33 mouse cellular contexts compared by ENCODE assay signal in the genomic region with DNA sequence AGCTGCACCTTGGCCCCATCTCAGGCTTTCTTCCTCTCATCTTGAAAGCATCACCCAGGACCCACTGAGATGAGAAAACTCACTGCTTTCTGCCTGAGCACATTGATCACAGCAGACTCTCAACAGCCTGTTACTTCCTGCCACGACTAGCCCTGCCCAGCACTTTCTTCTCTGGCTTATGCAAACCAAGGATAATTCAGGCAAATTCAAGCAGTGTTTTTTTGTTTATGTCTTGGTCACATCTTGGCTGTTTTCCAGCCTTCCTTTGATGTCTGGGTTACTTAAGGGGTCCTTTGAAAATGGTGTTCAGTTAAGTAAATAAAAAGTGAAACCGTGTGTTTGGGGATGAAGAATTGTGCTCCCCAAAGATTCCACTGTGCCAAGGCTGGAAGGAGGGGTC. TPM values are rescaled to one million over a fixed set of nuclear protein-coding genes. Genes with fewer than 3 reads are reported as not detected.
DNase-seq lines count a peak whose midpoint lies in the region; ATAC-seq and TF ChIP-seq lines count a peak whose summit lies in the region.
"Had no signal": no experiment of that assay in that cellular context is flagged by ENCODE, and none has a peak within 500 bp of the region (broad histone marks: within the 10 kb centered on the region; RNA-seq: fewer than 3 reads in every experiment).

No protein-coding gene starts in this region.

- no peaks in the 10 kb centered on the region for H3K27me3 ChIP-seq in forebrain, embryonic 14.5 days (replicated peaks; ENCODE audit: control insufficient read depth, insufficient read depth, low read length)
- H3K27me3 ChIP-seq in forebrain, embryonic 13.5 days = no peaks in the 10 kb centered on the region
- no peaks in the 10 kb centered on the region for H3K27me3 ChIP-seq in liver, adult 2 months (ENCODE audit: control insufficient read depth, insufficient read depth, low read length)
- no peaks in the 10 kb centered on the region for H3K27me3 ChIP-seq in liver, postnatal 0 days (ENCODE audit: insufficient read depth, low read length)
- no peaks in the 10 kb centered on the region for H3K27me3 ChIP-seq in midbrain, embryonic 14.5 days (ENCODE audit: control insufficient read depth, insufficient read depth, low read length)
- no peaks in the 10 kb centered on the region for H3K27me3 ChIP-seq in midbrain, embryonic 15.5 days (replicated peaks)
- no peaks in the 10 kb centered on the region for H3K27me3 ChIP-seq in hindbrain, embryonic 10.5 days (ENCODE audit: insufficient read depth, poor library complexity, severe bottlenecking)
- H3K27me3 ChIP-seq in heart, embryonic 10.5 days (ENCODE audit: insufficient read depth, poor library complexity, severe bottlenecking) = no peaks in the 10 kb centered on the region
- H3K27me3 ChIP-seq: embryonic facial prominence, embryonic 13.5 days; hindbrain, embryonic 13.5 days; intestine, embryonic 15.5 days; Patski had no signal

- peak; percentile 61 for DNase-seq in forebrain, embryonic 14.5 days (ENCODE audit: low spot score)
- DNase-seq in liver, adult 2 months (ENCODE audit: extremely low read depth, low read depth, low spot score) = no peak
- DNase-seq in liver, postnatal 0 days = no peak
- peak; percentile 29 for DNase-seq in midbrain, embryonic 14.5 days
- no peak for DNase-seq in hindbrain, embryonic 10.5 days (ENCODE audit: low spot score)
- DNase-seq in heart, embryonic 10.5 days (ENCODE audit: low spot score) = no peak
- DNase-seq: adrenal gland, postnatal 10 days; adrenal gland, postnatal 36 days; cerebellum, adult 11 months; cerebellum, adult 2 months; cerebellum, adult 9-11 months; cerebellum, postnatal 25 days; forebrain, postnatal 0 days; gastrocnemius, adult 2 months; gastrocnemius, postnatal 14 days; heart, adult 18-20 months had no signal

- no peak; the same call in 1 of the 2 replicates for ATAC-seq in forebrain, embryonic 14.5 days
- no peak for ATAC-seq in forebrain, embryonic 13.5 days
- no peak for ATAC-seq in liver, postnatal 0 days
- no peak for ATAC-seq in midbrain, embryonic 14.5 days (ENCODE audit: low FRiP score, low TSS enrichment)
- ATAC-seq in midbrain, embryonic 15.5 days (replicated peaks) = no peak
- ATAC-seq: forebrain, postnatal 0 days; hindbrain, embryonic 16.5 days; intestine, embryonic 15.5 days; Patski had no signal

- no peaks in the 10 kb centered on the region for H3K4me1 ChIP-seq in forebrain, embryonic 14.5 days (ENCODE audit: control insufficient read depth, insufficient read depth, low read length)
- H3K4me1 ChIP-seq in forebrain, embryonic 13.5 days = peaks cover 7% of the 10 kb centered on the region; the same call in 1 of the 2 replicates
- H3K4me1 ChIP-seq in liver, adult 2 months (ENCODE audit: control insufficient read depth, insufficient read depth, low read length) = peaks cover 38% of the 10 kb centered on the region
- H3K4me1 ChIP-seq in liver, postnatal 0 days (ENCODE audit: insufficient read depth) = no peaks in the 10 kb centered on the region
- no peaks in the 10 kb centered on the region for H3K4me1 ChIP-seq in midbrain, embryonic 14.5 days (ENCODE audit: control insufficient read depth, insufficient read depth, low read length)
- no peaks in the 10 kb centered on the region for H3K4me1 ChIP-seq in midbrain, embryonic 15.5 days
- H3K4me1 ChIP-seq in hindbrain, embryonic 10.5 days (replicated peaks) = no peaks in the 10 kb centered on the region
- no peaks in the 10 kb centered on the region for H3K4me1 ChIP-seq in heart, embryonic 10.5 days
- H3K4me1 ChIP-seq: hindbrain, embryonic 13.5 days; intestine, embryonic 15.5 days had no signal

- WGBS in forebrain, embryonic 14.5 days = 12% methylated on average over 2 of the region's 2 CpGs
- WGBS in forebrain, embryonic 13.5 days = 13% methylated on average over 2 of the region's 2 CpGs
- 3% methylated on average over 2 of the region's 2 CpGs for WGBS in liver, adult 2 months
- 14% methylated on average over 2 of the region's 2 CpGs for WGBS in liver, postnatal 0 days (ENCODE audit: insufficient replicate concordance)
- 26% methylated on average over 2 of the region's 2 CpGs for WGBS in midbrain, embryonic 14.5 days
- 25% methylated on average over 2 of the region's 2 CpGs for WGBS in midbrain, embryonic 15.5 days
- 50% methylated on average over 2 of the region's 2 CpGs for WGBS in hindbrain, embryonic 10.5 days
- WGBS in heart, embryonic 10.5 days = 35% methylated on average over 2 of the region's 2 CpGs

- no peak overlapping the region for H3K9ac ChIP-seq in forebrain, embryonic 14.5 days (ENCODE audit: low read length)
- H3K9ac ChIP-seq in forebrain, embryonic 13.5 days = no peak overlapping the region
- 0 out of 2 replicates have a peak overlapping the region, but pooled peaks have one; percentile 17 for H3K9ac ChIP-seq in liver, adult 2 months (ENCODE audit: low read depth, low read length)
- H3K9ac ChIP-seq in liver, postnatal 0 days (replicated peaks) = no peak overlapping the region
- H3K9ac ChIP-seq in midbrain, embryonic 14.5 days (replicated peaks; ENCODE audit: low read length) = no peak overlapping the region
- H3K9ac ChIP-seq in midbrain, embryonic 15.5 days = no peak overlapping the region
- H3K9ac ChIP-seq: embryonic facial prominence, embryonic 13.5 days; forebrain, postnatal 0 days; hindbrain, embryonic 13.5 days; intestine, embryonic 15.5 days had no signal

- no peak overlapping the region for H3K27ac ChIP-seq in forebrain, embryonic 14.5 days (ENCODE audit: low read depth, low read length)
- H3K27ac ChIP-seq in forebrain, embryonic 13.5 days = no peak overlapping the region
- H3K27ac ChIP-seq in liver, adult 2 months (replicated peaks; ENCODE audit: insufficient read depth, low read depth, low read length) = no peak overlapping the region
- H3K27ac ChIP-seq in liver, postnatal 0 days (ENCODE audit: low read depth) = no peak overlapping the region
- no peak overlapping the region for H3K27ac ChIP-seq in midbrain, embryonic 14.5 days (replicated peaks; ENCODE audit: low read depth, low read length)
- no peak overlapping the region for H3K27ac ChIP-seq in midbrain, embryonic 15.5 days
- no peak overlapping the region for H3K27ac ChIP-seq in hindbrain, embryonic 10.5 days
- H3K27ac ChIP-seq in heart, embryonic 10.5 days = no peak overlapping the region
- H3K27ac ChIP-seq: embryonic facial prominence, embryonic 13.5 days; gastrocnemius, adult 2 months; hindbrain, embryonic 13.5 days; intestine, embryonic 15.5 days had no signal

- no peaks in the 10 kb centered on the region for H3K36me3 ChIP-seq in forebrain, embryonic 14.5 days (ENCODE audit: control insufficient read depth, insufficient read depth, low read length)
- H3K36me3 ChIP-seq in forebrain, embryonic 13.5 days (ENCODE audit: poor library complexity, severe bottlenecking) = no peaks in the 10 kb centered on the region
- peaks cover 38% of the 10 kb centered on the region for H3K36me3 ChIP-seq in liver, adult 2 months (ENCODE audit: control insufficient read depth, insufficient read depth, low read length)
- H3K36me3 ChIP-seq in liver, postnatal 0 days (replicated peaks; ENCODE audit: insufficient read depth, low read length) = peaks cover 10% of the 10 kb centered on the region; the same call in 1 of the 2 replicates
- no peaks in the 10 kb centered on the region for H3K36me3 ChIP-seq in midbrain, embryonic 14.5 days (ENCODE audit: control insufficient read depth, insufficient read depth, low read length)
- no peaks in the 10 kb centered on the region for H3K36me3 ChIP-seq in midbrain, embryonic 15.5 days (replicated peaks)
- H3K36me3 ChIP-seq in hindbrain, embryonic 10.5 days = no peaks in the 10 kb centered on the region
- no peaks in the 10 kb centered on the region for H3K36me3 ChIP-seq in heart, embryonic 10.5 days
- H3K36me3 ChIP-seq: embryonic facial prominence, embryonic 13.5 days; hindbrain, embryonic 13.5 days; intestine, embryonic 15.5 days had no signal

- no peaks in the 10 kb centered on the region for H3K9me3 ChIP-seq in forebrain, embryonic 14.5 days (replicated peaks; ENCODE audit: control insufficient read depth, low read length)
- H3K9me3 ChIP-seq in forebrain, embryonic 13.5 days (replicated peaks) = no peaks in the 10 kb centered on the region
- H3K9me3 ChIP-seq in liver, postnatal 0 days (ENCODE audit: low read length) = no peaks in the 10 kb centered on the region
- no peaks in the 10 kb centered on the region for H3K9me3 ChIP-seq in midbrain, embryonic 14.5 days (ENCODE audit: control insufficient read depth, low read length)
- H3K9me3 ChIP-seq in midbrain, embryonic 15.5 days = no peaks in the 10 kb centered on the region
- H3K9me3 ChIP-seq in hindbrain, embryonic 10.5 days = no peaks in the 10 kb centered on the region
- H3K9me3 ChIP-seq in heart, embryonic 10.5 days = no peaks in the 10 kb centered on the region
- H3K9me3 ChIP-seq: embryonic facial prominence, embryonic 13.5 days; hindbrain, embryonic 13.5 days; intestine, embryonic 15.5 days had no signal

- no peak for TF ChIP-seq POLR2A in liver, adult 2 months (IDR thresholded peaks at IDR 0.05; ENCODE audit: extremely low read depth, insufficient read depth, low read length)

- H3K4me3 ChIP-seq in forebrain, embryonic 14.5 days (ENCODE audit: low read depth, low read length) = no peak overlapping the region
- no peak overlapping the region for H3K4me3 ChIP-seq in forebrain, embryonic 13.5 days
- no peak overlapping the region for H3K4me3 ChIP-seq in liver, adult 2 months (ENCODE audit: insufficient read depth, low read depth, low read length)
- no peak overlapping the region for H3K4me3 ChIP-seq in liver, postnatal 0 days (ENCODE audit: low read depth, low read length)
- no peak overlapping the region for H3K4me3 ChIP-seq in midbrain, embryonic 14.5 days (replicated peaks; ENCODE audit: low read depth, low read length)
- no peak overlapping the region for H3K4me3 ChIP-seq in midbrain, embryonic 15.5 days
- no peak overlapping the region for H3K4me3 ChIP-seq in hindbrain, embryonic 10.5 days
- no peak overlapping the region for H3K4me3 ChIP-seq in heart, embryonic 10.5 days
- H3K4me3 ChIP-seq: embryonic facial prominence, embryonic 13.5 days; gastrocnemius, adult 2 months; hindbrain, embryonic 13.5 days; intestine, embryonic 15.5 days had no signal

- H3K4me2 ChIP-seq in forebrain, embryonic 14.5 days (ENCODE audit: low read length) = no peak overlapping the region
- no peak overlapping the region for H3K4me2 ChIP-seq in forebrain, embryonic 13.5 days
- no peak overlapping the region for H3K4me2 ChIP-seq in liver, postnatal 0 days (ENCODE audit: low read depth, low read length)
- no peak overlapping the region for H3K4me2 ChIP-seq in midbrain, embryonic 14.5 days (ENCODE audit: low read length)
- H3K4me2 ChIP-seq in midbrain, embryonic 15.5 days = no peak overlapping the region
- H3K4me2 ChIP-seq: embryonic facial prominence, embryonic 13.5 days; heart, embryonic 11.5 days; hindbrain, embryonic 13.5 days; intestine, embryonic 15.5 days had no signal

- no peak for TF ChIP-seq CTCF in liver, adult 2 months (IDR thresholded peaks at IDR 0.05; ENCODE audit: low read depth, low read length)
- TF ChIP-seq CTCF in liver, postnatal 0 days (IDR thresholded peaks at IDR 0.05; ENCODE audit: low read depth) = no peak

- peaks cover 37% of the 10 kb centered on the region; the same call in 1 of the 2 replicates for H3K79me2 ChIP-seq in liver, adult 2 months (ENCODE audit: control insufficient read depth, insufficient read depth, low read length)

- TF ChIP-seq EP300 in liver, postnatal 0 days (IDR thresholded peaks at IDR 0.05; ENCODE audit: low read depth) = no peak

RNA-seq across cellular contexts. Expression of a gene that starts 5.3 kb away (rescaled TPM):
- polyA plus RNA-seq in forebrain, embryonic 14.5 days (2014; fragmentation: Nextera tagmentation; extraction: Ambion mirVana) = not detected in 2 replicates
- not detected in 2 replicates for polyA plus RNA-seq in forebrain, embryonic 13.5 days (2015; fragmentation: Nextera tagmentation; extraction: Ambion mirVana)
- total RNA-seq in liver, adult 2 months (2014; rRNA removed) = 36.0 and 40.0 TPM in 2 replicates
- polyA plus RNA-seq in liver, adult 2 months (2012; rRNA removed) = 15.8 and 17.0 TPM in 2 replicates
- 2.4 and 3.0 TPM in 2 replicates for polyA plus RNA-seq in liver, postnatal 0 days (2015; fragmentation: Nextera tagmentation; extraction: Ambion mirVana)
- not detected in 2 replicates for polyA plus RNA-seq in midbrain, embryonic 14.5 days (2014; fragmentation: Nextera tagmentation; extraction: Ambion mirVana)
- not detected in 2 replicates for polyA plus RNA-seq in midbrain, embryonic 15.5 days (2015; fragmentation: Nextera tagmentation; extraction: Ambion mirVana)
- polyA plus RNA-seq in hindbrain, embryonic 10.5 days (2016; fragmentation: Nextera tagmentation; extraction: Ambion mirVana) = 0.05 and 0.12 TPM in 2 replicates
- polyA plus RNA-seq in heart, embryonic 10.5 days (2016; fragmentation: Nextera tagmentation; extraction: Ambion mirVana) = 0.06 TPM in 1 of 2 replicates, not detected in the other
- total RNA-seq: common myeloid progenitor, adult 5-6 weeks; forebrain, postnatal 0 days; hematopoietic stem cell, adult 5-6 weeks had no signal
- polyA plus RNA-seq: cerebellum, adult 2 months; forebrain, embryonic 11.5 days; heart, embryonic 14.5 days; heart, postnatal 0 days; hindbrain, embryonic 13.5 days; hindbrain, embryonic 16.5 days; Patski had no signal

RNA-seq across cellular contexts. Expression of a gene that starts 23.0 kb away (rescaled TPM):
- polyA plus RNA-seq in forebrain, embryonic 14.5 days (2014; fragmentation: Nextera tagmentation; extraction: Ambion mirVana) = 31.2 and 35.1 TPM in 2 replicates
- 10.4 and 10.8 TPM in 2 replicates for polyA plus RNA-seq in forebrain, embryonic 13.5 days (2015; fragmentation: Nextera tagmentation; extraction: Ambion mirVana)
- 1.0 and 1.4 TPM in 2 replicates for total RNA-seq in liver, adult 2 months (2014; rRNA removed)
- 1.0 and 2.0 TPM in 2 replicates for polyA plus RNA-seq in liver, adult 2 months (2012; rRNA removed)
- polyA plus RNA-seq in liver, postnatal 0 days (2015; fragmentation: Nextera tagmentation; extraction: Ambion mirVana) = 0.27 and 0.29 TPM in 2 replicates
- 28.6 and 30.3 TPM in 2 replicates for polyA plus RNA-seq in midbrain, embryonic 14.5 days (2014; fragmentation: Nextera tagmentation; extraction: Ambion mirVana)
- 21.7 and 30.7 TPM in 2 replicates for polyA plus RNA-seq in midbrain, embryonic 15.5 days (2015; fragmentation: Nextera tagmentation; extraction: Ambion mirVana)
- polyA plus RNA-seq in hindbrain, embryonic 10.5 days (2016; fragmentation: Nextera tagmentation; extraction: Ambion mirVana) = 40.4 and 50.4 TPM in 2 replicates
- 2.3 and 5.5 TPM in 2 replicates for polyA plus RNA-seq in heart, embryonic 10.5 days (2016; fragmentation: Nextera tagmentation; extraction: Ambion mirVana)
- total RNA-seq: common myeloid progenitor, adult 5-6 weeks; hematopoietic stem cell, adult 5-6 weeks had no signal
- polyA plus RNA-seq: Patski had no signal

RNA-seq across cellular contexts. Expression of a gene that starts 24.8 kb away (rescaled TPM):
- not detected in 2 replicates for polyA plus RNA-seq in forebrain, embryonic 14.5 days (2014; fragmentation: Nextera tagmentation; extraction: Ambion mirVana)
- not detected in 2 replicates for polyA plus RNA-seq in forebrain, embryonic 13.5 days (2015; fragmentation: Nextera tagmentation; extraction: Ambion mirVana)
- total RNA-seq in liver, adult 2 months (2014; rRNA removed) = 0.18 and 0.20 TPM in 2 replicates
- 0.05 TPM in 1 of 2 replicates, not detected in the other for polyA plus RNA-seq in liver, adult 2 months (2012; rRNA removed)
- polyA plus RNA-seq in liver, postnatal 0 days (2015; fragmentation: Nextera tagmentation; extraction: Ambion mirVana) = 0.20 TPM in 2 replicates
- polyA plus RNA-seq in midbrain, embryonic 14.5 days (2014; fragmentation: Nextera tagmentation; extraction: Ambion mirVana) = not detected in 2 replicates
- polyA plus RNA-seq in midbrain, embryonic 15.5 days (2015; fragmentation: Nextera tagmentation; extraction: Ambion mirVana) = not detected in 2 replicates
- polyA plus RNA-seq in hindbrain, embryonic 10.5 days (2016; fragmentation: Nextera tagmentation; extraction: Ambion mirVana) = not detected in 2 replicates
- 0.15 TPM in 1 of 2 replicates, not detected in the other for polyA plus RNA-seq in heart, embryonic 10.5 days (2016; fragmentation: Nextera tagmentation; extraction: Ambion mirVana)
- total RNA-seq: adrenal gland, adult 18-20 months; adrenal gland, postnatal 10 days; adrenal gland, postnatal 36 days; common myeloid progenitor, adult 5-6 weeks; gastrocnemius, adult 2 months; gastrocnemius, postnatal 14 days; gastrocnemius, postnatal 4 days; heart, adult 18-20 months; heart, postnatal 25 days; hematopoietic stem cell, adult 5-6 weeks had no signal
- polyA plus RNA-seq: cerebellum, adult 2 months; embryonic facial prominence, embryonic 13.5 days; forebrain, embryonic 11.5 days; forebrain, postnatal 0 days; heart, embryonic 11.5 days; heart, embryonic 14.5 days; heart, postnatal 0 days; hindbrain, embryonic 13.5 days; hindbrain, embryonic 16.5 days; intestine, embryonic 15.5 days; Patski had no signal

RNA-seq across cellular contexts. Expression of a gene that starts 33.8 kb away (rescaled TPM):
- not detected in 2 replicates for polyA plus RNA-seq in forebrain, embryonic 14.5 days (2014; fragmentation: Nextera tagmentation; extraction: Ambion mirVana)
- not detected in 2 replicates for polyA plus RNA-seq in forebrain, embryonic 13.5 days (2015; fragmentation: Nextera tagmentation; extraction: Ambion mirVana)
- not detected in 2 replicates for total RNA-seq in liver, adult 2 months (2014; rRNA removed)
- polyA plus RNA-seq in liver, adult 2 months (2012; rRNA removed) = not detected in 2 replicates
- not detected in 2 replicates for polyA plus RNA-seq in liver, postnatal 0 days (2015; fragmentation: Nextera tagmentation; extraction: Ambion mirVana)
- polyA plus RNA-seq in midbrain, embryonic 14.5 days (2014; fragmentation: Nextera tagmentation; extraction: Ambion mirVana) = not detected in 2 replicates
- not detected in 2 replicates for polyA plus RNA-seq in midbrain, embryonic 15.5 days (2015; fragmentation: Nextera tagmentation; extraction: Ambion mirVana)
- polyA plus RNA-seq in hindbrain, embryonic 10.5 days (2016; fragmentation: Nextera tagmentation; extraction: Ambion mirVana) = 0.11 TPM in 1 of 2 replicates, not detected in the other
- polyA plus RNA-seq in heart, embryonic 10.5 days (2016; fragmentation: Nextera tagmentation; extraction: Ambion mirVana) = not detected in 2 replicates
- total RNA-seq: adrenal gland, adult 18-20 months; adrenal gland, postnatal 36 days; common myeloid progenitor, adult 5-6 weeks; ES-E14; forebrain, postnatal 0 days; hematopoietic stem cell, adult 5-6 weeks had no signal
- polyA plus RNA-seq: cerebellum, adult 2 months; embryonic facial prominence, embryonic 13.5 days; forebrain, embryonic 11.5 days; heart, embryonic 14.5 days; hindbrain, embryonic 13.5 days; hindbrain, embryonic 16.5 days; intestine, embryonic 15.5 days; Patski had no signal

Comparison
In these comparisons a context has a peak if more than half of its experiments do, and no peak if none do; other contexts are left out.
1. DNase-seq: peak in forebrain, embryonic 14.5 days (single experiment) and midbrain, embryonic 14.5 days (single experiment); none in liver, adult 2 months (single experiment), liver, postnatal 0 days (single experiment), hindbrain, embryonic 10.5 days (single experiment) and heart, embryonic 10.5 days (single experiment).